30 mouse cellular contexts compared by ENCODE assay signal in genomic region chr10:4556842-4557377, GRCm38 (mm10). TPM values are rescaled to one million over a fixed set of nuclear protein-coding genes. Genes with fewer than 3 reads are reported as not detected.
A peak's percentile ranks its signal among the peaks of the same experiment; 100 is the strongest.
DNase-seq lines count a peak whose midpoint lies in the region; ATAC-seq lines count a peak whose summit lies in the region.
"Had no signal": no experiment of that assay in that cellular context is flagged by ENCODE, and none has a peak within 500 bp of the region (broad histone marks: within the 10 kb centered on the region; RNA-seq: fewer than 3 reads in every experiment).

No protein-coding gene starts in this region.

- DNase-seq in embryonic facial prominence, embryonic 14.5 days (ENCODE audit: low spot score), result peak; percentile 34
- no peak for DNase-seq in embryonic facial prominence, embryonic 10.5 days (ENCODE audit: low spot score)
- DNase-seq in lung, postnatal 36 days, result peak; percentile 3
- DNase-seq in lung, postnatal 10 days, result no peak
- DNase-seq in gonadal fat pad, adult 2 months (ENCODE audit: low read depth), result peak; percentile 59
- peak; percentile 40 for DNase-seq in skeletal muscle tissue, adult 2 months (ENCODE audit: low read depth, low spot score)
- no peak for DNase-seq in layer of hippocampus, postnatal 14 days (ENCODE audit: low spot score in 2 of 2)
- no peak for DNase-seq in forebrain, embryonic 10.5 days (ENCODE audit: extremely low spot score, low spot score)
- DNase-seq: adrenal gland, adult 2 months; adrenal gland, postnatal 36 days; cerebellum, adult 18-20 months; cerebellum, postnatal 10 days; forebrain, postnatal 0 days; gastrocnemius, postnatal 14 days; heart, postnatal 36 days; kidney, adult 11 months; kidney, postnatal 14 days; liver, postnatal 0 days; lung, postnatal 14 days; right cerebral cortex, postnatal 14 days had no signal

- H3K27me3 ChIP-seq in embryonic facial prominence, embryonic 14.5 days (replicated peaks; ENCODE audit: control insufficient read depth, insufficient read depth, low read length), result no peaks in the 10 kb centered on the region
- no peaks in the 10 kb centered on the region for H3K27me3 ChIP-seq in embryonic facial prominence, embryonic 10.5 days (replicated peaks; ENCODE audit: low read depth, poor library complexity, severe bottlenecking)
- no peaks in the 10 kb centered on the region for H3K27me3 ChIP-seq in forebrain, embryonic 10.5 days (ENCODE audit: poor library complexity, severe bottlenecking)
- H3K27me3 ChIP-seq: forebrain, embryonic 12.5 days; heart, embryonic 15.5 days; hindbrain, embryonic 12.5 days; limb, embryonic 13.5 days; midbrain, embryonic 12.5 days; stomach, embryonic 15.5 days had no signal

- H3K4me2 ChIP-seq in embryonic facial prominence, embryonic 14.5 days (ENCODE audit: low read depth, low read length), result no peak overlapping the region
- H3K4me2 ChIP-seq: forebrain, embryonic 12.5 days; heart, embryonic 15.5 days; hindbrain, embryonic 12.5 days; limb, embryonic 13.5 days; liver, embryonic 11.5 days; midbrain, embryonic 12.5 days; stomach, embryonic 15.5 days had no signal

- H3K4me1 ChIP-seq in embryonic facial prominence, embryonic 14.5 days (ENCODE audit: control insufficient read depth, insufficient read depth, low read length), result no peaks in the 10 kb centered on the region
- H3K4me1 ChIP-seq in embryonic facial prominence, embryonic 10.5 days, result peaks cover 7% of the 10 kb centered on the region; the same call in 1 of the 2 replicates
- H3K4me1 ChIP-seq in forebrain, embryonic 10.5 days, result peaks cover 5% of the 10 kb centered on the region
- H3K4me1 ChIP-seq: forebrain, embryonic 12.5 days; heart, embryonic 15.5 days; hindbrain, embryonic 12.5 days; megakaryocyte, embryonic 14.5 days; midbrain, embryonic 12.5 days had no signal

- no peak overlapping the region for H3K9ac ChIP-seq in embryonic facial prominence, embryonic 14.5 days (ENCODE audit: low read depth, low read length)
- H3K9ac ChIP-seq: forebrain, embryonic 12.5 days; forebrain, postnatal 0 days; heart, embryonic 15.5 days; hindbrain, embryonic 12.5 days; limb, embryonic 13.5 days; liver, postnatal 0 days; midbrain, embryonic 12.5 days; stomach, embryonic 15.5 days had no signal

- H3K9me3 ChIP-seq in embryonic facial prominence, embryonic 14.5 days (ENCODE audit: control insufficient read depth, low read length), result no peaks in the 10 kb centered on the region
- H3K9me3 ChIP-seq in embryonic facial prominence, embryonic 10.5 days, result no peaks in the 10 kb centered on the region
- no peaks in the 10 kb centered on the region for H3K9me3 ChIP-seq in forebrain, embryonic 10.5 days
- H3K9me3 ChIP-seq: forebrain, embryonic 12.5 days; heart, embryonic 15.5 days; hindbrain, embryonic 12.5 days; limb, embryonic 13.5 days; megakaryocyte, embryonic 14.5 days; midbrain, embryonic 12.5 days; stomach, embryonic 15.5 days had no signal

- no peak overlapping the region for H3K4me3 ChIP-seq in embryonic facial prominence, embryonic 14.5 days (ENCODE audit: low read depth, low read length)
- no peak overlapping the region for H3K4me3 ChIP-seq in embryonic facial prominence, embryonic 10.5 days
- H3K4me3 ChIP-seq in forebrain, embryonic 10.5 days, result no peak overlapping the region
- H3K4me3 ChIP-seq: forebrain, embryonic 12.5 days; heart, embryonic 15.5 days; hindbrain, embryonic 12.5 days; left cerebral cortex, adult 2 months; limb, embryonic 13.5 days; megakaryocyte, embryonic 14.5 days; midbrain, embryonic 12.5 days; stomach, embryonic 15.5 days had no signal

- H3K36me3 ChIP-seq in embryonic facial prominence, embryonic 14.5 days (ENCODE audit: control insufficient read depth, insufficient read depth, low read length), result no peaks in the 10 kb centered on the region
- H3K36me3 ChIP-seq in embryonic facial prominence, embryonic 10.5 days (replicated peaks), result no peaks in the 10 kb centered on the region
- H3K36me3 ChIP-seq in forebrain, embryonic 10.5 days (replicated peaks), result no peaks in the 10 kb centered on the region
- H3K36me3 ChIP-seq: forebrain, embryonic 12.5 days; heart, embryonic 15.5 days; hindbrain, embryonic 12.5 days; limb, embryonic 13.5 days; midbrain, embryonic 12.5 days; stomach, embryonic 15.5 days had no signal

- ATAC-seq in embryonic facial prominence, embryonic 14.5 days (ENCODE audit: low read depth), result 0 out of 2 replicates have a peak, but pooled peaks have one; percentile 33
- ATAC-seq: CD4-positive, CD25-positive, alpha-beta regulatory T cell, adult 4 months; forebrain, postnatal 0 days; liver, postnatal 0 days had no signal

- H3K27ac ChIP-seq in embryonic facial prominence, embryonic 14.5 days (replicated peaks; ENCODE audit: low read depth, low read length), result no peak overlapping the region
- H3K27ac ChIP-seq in embryonic facial prominence, embryonic 10.5 days (replicated peaks), result no peak overlapping the region
- no peak overlapping the region for H3K27ac ChIP-seq in forebrain, embryonic 10.5 days
- H3K27ac ChIP-seq: forebrain, embryonic 12.5 days; heart, embryonic 15.5 days; hindbrain, embryonic 12.5 days; left cerebral cortex, adult 2 months; limb, embryonic 13.5 days; midbrain, embryonic 12.5 days; stomach, embryonic 15.5 days had no signal

- WGBS in embryonic facial prominence, embryonic 14.5 days, result 76% methylated on average over 3 of the region's 3 CpGs
- 87% methylated on average over 3 of the region's 3 CpGs for WGBS in embryonic facial prominence, embryonic 10.5 days
- 84% methylated on average over 3 of the region's 3 CpGs for WGBS in forebrain, embryonic 10.5 days

RNA-seq across cellular contexts. Expression of gene Esr1, which starts 54.5 kb away (rescaled TPM):
- polyA plus RNA-seq in embryonic facial prominence, embryonic 14.5 days (2014; fragmentation: Nextera tagmentation; extraction: Ambion mirVana), result 0.51 and 0.82 TPM in 2 replicates
- polyA plus RNA-seq in embryonic facial prominence, embryonic 10.5 days (2016; fragmentation: Nextera tagmentation; extraction: Ambion mirVana), result 0.07 TPM in 1 of 2 replicates, not detected in the other
- polyA plus RNA-seq in gonadal fat pad, adult 2 months (2012; rRNA removed), result 23.3 and 33.0 TPM in 2 replicates
- total RNA-seq in layer of hippocampus, postnatal 14 days (2021), result 1 to 10 TPM; 1.3 to 1.4 TPM
- not detected in 2 replicates for polyA plus RNA-seq in forebrain, embryonic 10.5 days (2016; fragmentation: Nextera tagmentation; extraction: Ambion mirVana)

Comparison
In these comparisons a context has a peak if more than half of its experiments do, and no peak if none do; other contexts are left out.
1. DNase-seq: peak in embryonic facial prominence, embryonic 14.5 days (single experiment), lung, postnatal 36 days (single experiment), gonadal fat pad, adult 2 months (single experiment) and skeletal muscle tissue, adult 2 months (single experiment); none in embryonic facial prominence, embryonic 10.5 days (single experiment), lung, postnatal 10 days (single experiment), layer of hippocampus, postnatal 14 days (0 of 2) and forebrain, embryonic 10.5 days (single experiment).
2. RNA of gene Esr1, which starts 54.5 kb away (polyA plus RNA-seq): 23.3 to 33.0 TPM in gonadal fat pad, adult 2 months; 0.51 to 0.82 TPM in embryonic facial prominence, embryonic 14.5 days, 0.07 TPM in embryonic facial prominence, embryonic 10.5 days and not detected in forebrain, embryonic 10.5 days; every median in the first group is over 10 times any median in the second.